Mouse (Mus musculus) heart, adult 9 months (tissue): ENCODE data around the gene Rslcan18.
"Not testable (repeated sequence)": the region's sequence is repeated elsewhere in the genome, so short reads cannot be mapped to it uniquely, and the experiment has no call there.

Source experiments
- DNase-seq, 2 experiments: peaks; one replicate each; pipeline ENCODE4 v3.0.0; 2022; ENCODE audit warnings: low spot score in 2 of 2

Gene Rslcan18

GRCm38 (mm10) chr13:67116163-67116562, at the start of gene Rslcan18:
Gene Rslcan18, minus strand, starts transcription at chr13:67116263.
- not testable (repeated sequence) for DNase-seq

- peak; percentile 70 to 85 for DNase-seq
Measured at GRCm38 (mm10) chr13:67128038-67128721, 12.1 kb upstream of the Rslcan18 start.

- not testable (repeated sequence) for DNase-seq
Measured at GRCm38 (mm10) chr13:67127507-67127906, 11.4 kb upstream of the Rslcan18 start.

- DNase-seq, result no peak
Measured at GRCm38 (mm10) chr13:67124460-67124859, 8.4 kb upstream of the Rslcan18 start.

GRCm38 (mm10) chr13:67121360-67121759, 5.3 kb upstream of the Rslcan18 start, which contains the start of gene Zfp759:
Gene Zfp759, plus strand, starts transcription at chr13:67121660.
- not testable (repeated sequence) for DNase-seq

GRCm38 (mm10) chr13:67113287-67113686, 2.8 kb downstream of the Rslcan18 start:
- DNase-seq, result no peak

GRCm38 (mm10) chr13:67112096-67112495, 4.0 kb downstream of the Rslcan18 start:
- DNase-seq, result peak in 1 of 2 experiments; percentile 12

GRCm38 (mm10) chr13:67108821-67109206, 7.2 kb downstream of the Rslcan18 start:
- no peak for DNase-seq

GRCm38 (mm10) chr13:67108194-67108820, 7.8 kb downstream of the Rslcan18 start, which contains the start of gene Gm28557:
Gene Gm28557, minus strand, starts transcription at chr13:67108604.
- peak; percentile 95 to 97 for DNase-seq

- no peak for DNase-seq
Measured at GRCm38 (mm10) chr13:67107681-67108080, 8.4 kb downstream of the Rslcan18 start.

GRCm38 (mm10) chr13:67097876-67098275, 18.2 kb downstream of the Rslcan18 start, which contains the start of gene Zfp708:
Gene Zfp708, minus strand, starts transcription at chr13:67097976.
- no peak for DNase-seq

- no peak for DNase-seq
Measured at GRCm38 (mm10) chr13:67090154-67090553, 25.9 kb downstream of the Rslcan18 start.

- peak in 1 of 2 experiments; percentile 9 for DNase-seq
Measured at GRCm38 (mm10) chr13:67081946-67082345, 34.1 kb downstream of the Rslcan18 start.

GRCm38 (mm10) chr13:67081142-67081713, 34.8 kb downstream of the Rslcan18 start:
- peak; percentile 82 to 87 for DNase-seq

- no peak for DNase-seq
Measured at GRCm38 (mm10) chr13:67077244-67077643, 38.8 kb downstream of the Rslcan18 start.

- DNase-seq, result no peak
Measured at GRCm38 (mm10) chr13:67072786-67073185, 43.3 kb downstream of the Rslcan18 start.

GRCm38 (mm10) chr13:67065386-67065785, 50.7 kb downstream of the Rslcan18 start:
- no peak for DNase-seq

GRCm38 (mm10) chr13:67062427-67062826, 53.6 kb downstream of the Rslcan18 start:
- no peak for DNase-seq

GRCm38 (mm10) chr13:67060786-67061358, 55.2 kb downstream of the Rslcan18 start, which contains the start of gene Zfp712:
Gene Zfp712, minus strand, starts transcription at chr13:67061170.
- DNase-seq, result peak; percentile 92 to 95

- DNase-seq, result no peak
Measured at GRCm38 (mm10) chr13:67060161-67060785, 55.8 kb downstream of the Rslcan18 start.
